Mouse (Mus musculus) embryo, embryonic 10.5 days (tissue): ENCODE data around the gene Pbx3.
A peak's percentile ranks its signal among the peaks of the same experiment; 100 is the strongest.

ENCODE experiments used
- DNase-seq: peaks from one replicate; pipeline ENCODE4 v3.0.0-alpha.2; 2015; ENCODE audit warnings: low spot score

Gene Pbx3

GRCm38 (mm10) chr2:34372305-34373301 lies at the start of gene Pbx3:
Pbx3 (minus strand) TSS chr2:34373142.
- DNase-seq = peak; percentile 97

GRCm38 (mm10) chr2:34420256-34420655 lies 47.3 kb upstream of the Pbx3 start:
- DNase-seq = peak; percentile 5

- no peak for DNase-seq
These were observed 36.9 kb upstream of the Pbx3 start for GRCm38 (mm10) chr2:34409741-34410340.

GRCm38 (mm10) chr2:34408341-34408740 lies 35.4 kb upstream of the Pbx3 start:
- no peak for DNase-seq

- peak; percentile 8 for DNase-seq
These were observed 34.7 kb upstream of the Pbx3 start for GRCm38 (mm10) chr2:34407596-34407995.

GRCm38 (mm10) chr2:34406601-34407464 lies 33.9 kb upstream of the Pbx3 start, which contains the start of gene Mapkap1:
Mapkap1 (plus strand) TSS chr2:34406771.
- peak; percentile 98 for DNase-seq

- no peak for DNase-seq
These were observed 26.6 kb upstream of the Pbx3 start for GRCm38 (mm10) chr2:34399535-34399934.

GRCm38 (mm10) chr2:34378930-34379329 lies 6.0 kb upstream of the Pbx3 start:
- no peak for DNase-seq

- DNase-seq = no peak
These were observed 1.4 kb upstream of the Pbx3 start for GRCm38 (mm10) chr2:34374349-34374748.

GRCm38 (mm10) chr2:34373886-34374285 lies 944 bp upstream of the Pbx3 start:
- DNase-seq = no peak

GRCm38 (mm10) chr2:34371441-34372304 lies 1.3 kb downstream of the Pbx3 start:
- peak; percentile 77 for DNase-seq

- DNase-seq = peak; percentile 60
These were observed 2.1 kb downstream of the Pbx3 start for GRCm38 (mm10) chr2:34370725-34371440.

- DNase-seq = no peak
These were observed 2.6 kb downstream of the Pbx3 start for GRCm38 (mm10) chr2:34370349-34370724.

GRCm38 (mm10) chr2:34368396-34368795 lies 4.5 kb downstream of the Pbx3 start:
- DNase-seq = peak; percentile 67

- DNase-seq = no peak
These were observed 5.9 kb downstream of the Pbx3 start for GRCm38 (mm10) chr2:34367024-34367423.

GRCm38 (mm10) chr2:34363678-34364077 lies 9.3 kb downstream of the Pbx3 start:
- no peak for DNase-seq

- peak; percentile 52 for DNase-seq
These were observed 17.1 kb downstream of the Pbx3 start for GRCm38 (mm10) chr2:34355801-34356211.

GRCm38 (mm10) chr2:34352006-34352405 lies 20.9 kb downstream of the Pbx3 start:
- DNase-seq = no peak

- no peak for DNase-seq
These were observed 25.8 kb downstream of the Pbx3 start for GRCm38 (mm10) chr2:34347096-34347495.

- no peak for DNase-seq
These were observed 74.3 kb downstream of the Pbx3 start for GRCm38 (mm10) chr2:34298664-34299063.
